Mouse (Mus musculus) v-Abl transformed pro-B cells (cell line): ENCODE measurements around the gene Lmod2.

ENCODE experiments used
- in situ Hi-C, 2 experiments: fragments of 400-800 bp; cut with MboI; formaldehyde crosslinking; loops; one replicate each; pipeline ENCODE4 v1.15.1; 2025; ENCODE audit not compliant: unreplicated experiment in 2 of 2

The Lmod2 gene

DNA sequence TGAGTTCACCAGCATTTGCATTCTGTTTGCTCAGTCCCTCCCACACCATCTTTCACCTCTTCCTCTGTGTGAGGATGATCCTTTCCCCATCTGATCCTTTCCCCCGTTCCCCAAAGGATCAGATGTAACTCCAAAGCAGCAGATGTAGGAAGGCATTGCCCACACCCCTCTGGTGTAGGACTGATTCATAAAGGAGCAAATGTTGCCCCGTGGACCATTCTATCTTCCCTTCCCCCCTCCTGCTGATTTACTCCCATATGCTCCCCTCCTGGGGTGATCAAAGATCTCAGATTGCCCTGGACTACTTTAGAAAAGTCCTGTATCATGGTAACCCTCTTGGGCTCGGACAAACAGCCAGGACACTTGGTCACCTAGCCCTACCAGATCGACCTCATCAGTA, 3.2 kb downstream of the Lmod2 start:
- in situ Hi-C loops: no loop called here

DNA sequence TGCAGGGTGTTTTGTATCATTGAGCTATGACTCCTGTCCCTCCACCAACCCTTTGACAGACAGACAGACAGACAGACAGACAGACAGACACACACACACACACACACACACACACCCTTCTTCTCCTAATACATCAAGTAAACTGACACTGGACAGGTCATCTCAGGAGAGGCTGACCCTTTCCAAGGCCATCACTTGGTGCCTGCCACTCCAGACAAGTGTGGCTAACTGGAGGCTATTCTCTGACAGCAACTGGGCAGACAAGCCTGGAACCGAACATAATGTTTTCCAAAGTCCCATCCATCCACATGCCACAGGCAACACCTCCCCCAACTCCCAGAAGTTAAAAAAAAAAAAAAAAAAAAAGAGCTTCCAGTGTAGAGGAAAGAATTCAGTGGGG, 4.1 kb downstream of the Lmod2 start:
- in situ Hi-C loops: no loop called here

DNA sequence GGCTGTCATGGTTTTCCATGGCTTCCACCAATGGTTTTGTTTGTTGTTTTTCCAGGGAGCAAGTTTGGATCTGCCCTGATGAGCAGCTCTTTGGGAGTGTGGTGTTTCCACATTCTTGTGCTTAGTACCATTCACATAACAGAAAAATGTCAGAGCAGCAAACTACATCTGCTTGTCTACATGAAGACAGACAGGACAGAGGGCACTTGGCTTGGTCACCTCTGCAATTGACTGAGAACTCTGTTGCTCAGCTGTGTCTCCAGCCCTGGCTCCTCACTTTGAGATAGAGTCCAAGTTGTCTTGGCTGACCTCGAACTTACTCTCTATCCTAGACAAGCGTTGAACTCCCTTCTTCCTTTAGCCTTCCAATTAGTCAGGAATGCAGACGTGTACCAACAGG, 4.8 kb downstream of the Lmod2 start:
- in situ Hi-C loops: no loop called here

DNA sequence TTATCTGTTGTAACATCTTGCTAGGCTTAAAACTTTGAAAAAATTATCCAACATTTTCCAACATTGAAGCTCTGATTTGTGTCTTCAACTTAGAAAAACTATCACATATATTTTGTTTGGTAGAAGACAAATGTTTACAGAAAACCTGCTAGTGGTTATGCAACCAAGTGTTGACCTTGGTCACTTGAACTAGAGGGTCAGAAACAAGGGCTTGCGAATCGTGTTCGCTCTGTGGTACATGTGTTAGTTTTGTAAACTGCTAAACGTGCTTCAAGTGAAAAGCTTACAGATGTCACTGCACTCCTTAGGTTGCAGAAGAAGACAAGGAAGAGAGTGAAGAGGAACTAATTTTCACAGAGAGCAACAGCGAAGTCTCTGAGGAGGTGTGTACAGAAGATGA, 5.4 kb downstream of the Lmod2 start:
- in situ Hi-C loops: no loop called here

DNA sequence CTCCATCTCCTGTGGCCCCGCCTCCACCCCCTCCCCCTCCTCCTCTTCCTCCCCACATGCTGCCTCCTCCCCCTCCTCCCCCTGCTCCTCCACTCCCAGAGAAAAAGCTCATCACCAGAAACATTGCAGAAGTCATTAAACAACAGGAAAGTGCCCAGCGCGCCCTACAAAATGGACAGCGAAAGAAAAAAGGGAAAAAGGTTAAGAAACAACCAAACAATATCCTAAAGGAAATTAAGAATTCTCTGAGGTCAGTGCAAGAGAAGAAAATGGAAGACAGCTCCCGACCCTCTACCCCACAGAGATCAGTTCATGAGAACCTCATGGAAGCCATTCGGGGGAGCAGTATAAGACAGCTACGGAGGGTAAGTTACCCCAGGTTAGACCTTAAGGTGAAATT, 6.7 kb downstream of the Lmod2 start:
- in situ Hi-C loops: no loop called here

DNA sequence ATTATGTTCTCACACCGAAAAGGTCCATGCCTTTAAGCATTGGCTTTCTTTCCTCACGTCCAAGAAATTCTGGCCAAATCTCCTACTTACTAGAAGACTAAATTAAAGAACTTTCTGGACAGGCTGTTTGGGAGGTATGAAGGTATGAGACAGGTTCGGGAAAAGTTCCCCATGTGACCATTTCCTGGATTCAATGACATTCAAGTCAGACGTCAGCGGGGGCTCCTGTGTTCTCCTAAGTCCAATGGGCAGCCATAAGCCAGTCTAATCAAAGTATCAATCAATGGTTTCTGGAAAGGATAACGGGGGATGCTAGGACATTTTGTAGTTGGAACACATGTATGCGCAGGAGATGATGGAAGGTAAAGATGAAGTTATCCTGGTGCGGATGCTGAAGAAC, 8.1 kb downstream of the Lmod2 start:
- in situ Hi-C loops: no loop called here

DNA sequence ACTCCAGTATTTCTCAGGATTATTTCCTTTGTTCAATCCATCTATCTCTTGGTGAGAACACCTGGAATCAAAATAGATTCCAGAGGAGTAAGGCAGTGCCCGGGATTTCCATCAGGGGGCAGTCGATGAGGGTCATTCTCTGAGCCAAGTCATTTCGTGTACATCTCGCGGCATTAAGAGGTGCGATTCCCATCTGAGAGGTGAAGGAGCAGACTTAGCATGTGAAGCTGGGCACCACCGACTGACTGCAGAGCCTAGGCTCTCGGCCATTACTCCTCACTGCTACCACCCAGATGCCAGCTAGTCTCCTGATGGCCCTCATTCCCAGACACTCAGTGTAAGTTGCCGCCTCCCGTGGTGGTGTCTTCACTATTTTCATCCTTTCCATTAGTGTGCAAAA, 8.9 kb downstream of the Lmod2 start:
- in situ Hi-C loops: no loop called here

DNA sequence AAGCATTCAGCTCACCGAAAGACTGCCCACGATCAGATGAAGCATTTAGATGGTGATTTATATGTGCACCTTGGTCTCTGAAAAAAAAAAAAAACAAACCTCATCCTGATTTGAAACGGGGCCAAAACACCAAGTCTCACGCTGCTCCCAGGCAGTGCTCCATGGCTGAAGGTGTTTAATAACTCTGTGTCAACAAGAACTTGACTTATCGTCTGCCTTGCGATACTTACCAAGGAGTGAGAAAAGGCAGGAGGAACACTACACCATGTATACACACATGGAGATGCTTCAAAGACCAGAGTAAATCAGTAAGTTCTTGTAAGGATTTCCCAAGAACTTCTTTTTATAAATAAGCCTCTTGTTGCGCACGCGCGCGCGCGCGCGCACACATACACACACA, 10.0 kb downstream of the Lmod2 start:
- in situ Hi-C loops: no loop called here

DNA sequence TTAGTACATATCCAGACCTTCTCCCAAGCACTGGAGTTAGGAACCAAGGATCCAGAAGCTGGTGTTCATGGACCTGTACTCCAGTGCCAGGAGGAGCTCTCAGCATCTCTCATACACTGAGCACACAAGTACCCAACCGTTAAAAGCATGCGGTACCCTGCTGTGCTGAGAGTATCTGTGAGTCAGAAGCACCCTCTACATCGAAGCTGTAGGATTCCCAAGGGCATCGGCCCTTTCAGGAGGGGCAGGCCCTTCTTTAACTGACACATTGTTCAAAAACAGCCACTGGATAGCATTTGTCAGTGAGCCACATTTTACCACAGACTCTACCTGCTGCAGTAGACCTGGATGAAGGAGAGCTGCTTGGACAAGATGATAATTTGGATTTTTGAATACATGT, 10.6 kb downstream of the Lmod2 start:
- in situ Hi-C loops: no loop called here

DNA sequence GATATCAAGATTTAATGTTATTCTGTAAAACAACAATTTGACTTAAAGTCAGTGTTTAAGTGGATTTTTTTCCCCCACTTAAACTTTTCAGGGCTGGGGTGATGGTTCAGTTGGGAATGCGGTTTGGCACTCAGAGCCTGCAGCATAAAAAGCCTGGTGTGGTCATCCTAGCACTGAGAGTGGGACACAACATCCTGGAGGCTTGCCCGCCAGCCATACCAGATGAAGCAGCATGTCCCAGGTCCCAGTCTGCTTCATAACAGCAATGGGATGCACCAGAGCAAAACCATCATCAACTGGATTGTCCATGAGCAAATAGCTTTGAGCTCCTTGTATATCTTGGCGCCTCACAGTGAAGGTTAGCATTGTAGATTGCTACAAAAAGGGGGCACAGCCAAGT, 11.1 kb downstream of the Lmod2 start:
- in situ Hi-C loops: no loop called here

DNA sequence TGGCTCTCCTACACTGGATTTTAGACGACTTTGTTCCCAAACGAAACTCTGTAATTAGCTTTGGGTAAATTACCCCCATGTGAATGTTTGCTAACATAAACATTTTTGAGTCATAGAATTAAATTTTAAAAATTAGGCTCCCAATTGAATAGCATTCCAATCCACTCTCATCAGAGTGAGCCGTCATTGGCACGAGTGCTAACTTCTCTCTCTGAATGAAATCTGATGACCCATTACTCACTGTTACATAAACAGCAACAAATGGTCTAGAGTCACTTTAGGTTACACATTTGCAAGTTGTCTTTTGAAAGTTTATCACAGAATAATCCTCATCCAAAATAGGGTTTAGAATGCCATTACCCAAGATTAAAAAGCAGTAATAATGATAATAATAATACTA, 12.0 kb downstream of the Lmod2 start:
- in situ Hi-C loops: no loop called here

DNA sequence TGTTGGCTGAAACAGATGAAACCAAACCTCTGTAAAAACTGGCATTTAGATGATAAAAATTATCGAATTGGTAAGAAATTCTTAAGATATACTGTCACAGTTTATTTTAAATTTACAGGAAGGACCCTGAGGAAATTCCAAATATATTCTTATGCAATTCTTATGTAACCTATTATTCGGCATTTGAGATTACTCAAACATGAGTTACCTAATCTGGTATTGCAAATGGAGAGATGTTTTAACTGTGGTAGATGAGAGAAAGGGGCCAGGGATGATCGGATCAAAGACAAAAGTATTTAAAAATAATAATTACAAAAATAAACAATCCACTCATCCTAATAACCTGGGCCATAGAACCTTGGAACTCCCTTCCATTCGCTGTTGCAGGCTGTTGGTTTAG, 12.8 kb downstream of the Lmod2 start:
- in situ Hi-C loops: no loop called here

DNA sequence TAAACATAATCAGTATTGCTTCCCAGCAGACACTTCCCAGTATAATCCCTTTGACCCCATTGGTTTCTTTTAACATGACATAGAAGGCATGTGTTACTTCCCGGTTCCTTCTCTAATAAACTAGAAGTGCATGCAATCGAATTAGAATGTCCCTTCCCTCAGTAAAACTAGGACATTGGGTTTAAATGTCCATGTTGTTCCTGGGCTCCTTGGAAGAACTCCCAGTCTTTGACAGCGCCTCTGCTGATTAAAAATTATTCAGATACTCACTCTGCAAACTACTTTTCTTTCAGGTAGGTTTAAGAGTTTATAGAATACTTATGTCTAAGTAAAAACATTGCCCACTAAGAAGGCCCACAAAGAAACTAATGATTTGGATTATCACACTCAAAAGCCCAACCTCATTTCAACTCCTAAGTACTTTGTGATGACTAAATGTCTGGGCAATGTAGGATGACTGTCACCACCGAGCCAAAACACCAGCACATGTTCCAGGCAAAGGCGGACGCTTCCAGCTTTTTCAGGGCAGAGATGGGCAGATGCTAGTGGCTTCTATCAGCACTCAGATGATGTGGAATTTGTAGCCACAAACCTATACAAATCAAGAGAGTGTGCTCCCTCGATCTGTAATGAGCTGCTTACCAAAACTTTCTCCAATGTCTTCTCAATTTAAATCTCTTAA, 14.7 kb downstream of the Lmod2 start:
- in situ Hi-C loops: no loop called here

DNA sequence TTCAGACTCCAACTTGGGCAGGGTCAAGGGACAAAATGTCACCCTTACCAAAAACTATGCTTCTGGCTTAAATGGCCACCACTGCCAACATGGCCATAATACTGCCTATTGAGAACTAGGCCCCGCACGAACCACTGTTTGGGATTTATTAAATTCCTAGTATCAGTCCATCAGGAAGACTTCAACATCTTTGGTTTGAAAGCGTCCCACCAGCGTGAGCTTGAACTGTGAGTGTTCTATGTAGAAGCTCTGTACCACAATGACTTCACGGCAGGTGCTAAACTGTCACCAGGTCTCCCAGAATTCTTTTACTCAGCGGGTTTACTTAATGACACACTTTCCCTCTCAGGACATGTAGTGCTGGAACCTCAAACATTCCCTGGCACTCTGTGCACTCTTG, 15.8 kb downstream of the Lmod2 start:
- in situ Hi-C loops: no loop called here

DNA sequence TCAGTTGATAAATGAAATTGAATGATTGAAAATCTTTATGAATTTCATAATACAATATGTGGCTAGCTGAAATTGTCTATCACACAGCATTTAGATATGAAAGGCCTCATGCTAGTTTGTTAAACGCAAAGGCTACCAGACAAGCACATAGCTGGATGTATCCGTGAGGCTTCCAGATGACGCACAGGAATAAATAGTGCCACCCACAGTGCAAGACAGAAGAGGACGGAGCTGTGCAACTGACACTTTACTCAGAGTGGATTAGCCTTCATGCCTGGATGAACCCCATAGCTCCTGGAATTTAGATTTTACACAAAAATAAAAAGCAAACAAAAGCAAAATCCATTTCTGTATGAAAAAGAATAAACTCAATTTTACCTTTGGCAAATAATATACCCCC, 16.4 kb downstream of the Lmod2 start:
- in situ Hi-C loops: no loop called here

DNA sequence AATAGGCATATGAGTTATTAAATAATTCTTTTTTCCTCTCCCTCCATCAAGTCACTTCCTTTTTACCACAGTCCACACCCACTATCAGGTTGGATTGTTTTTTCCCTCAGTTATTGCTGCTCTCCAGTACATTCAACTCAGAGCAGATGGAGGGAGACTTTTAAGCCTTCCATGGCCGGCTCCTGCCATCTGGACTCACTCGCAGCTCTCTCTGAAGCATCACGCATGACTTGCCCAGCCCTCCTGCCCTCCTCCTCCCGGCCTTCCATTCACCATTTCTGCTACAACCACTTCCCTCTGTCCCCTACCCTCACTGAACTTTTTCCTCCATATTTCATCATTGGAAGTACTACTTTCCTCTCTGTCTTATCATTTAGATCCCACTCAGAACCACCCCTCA, 19.2 kb downstream of the Lmod2 start:
- in situ Hi-C loops: no loop called here

DNA sequence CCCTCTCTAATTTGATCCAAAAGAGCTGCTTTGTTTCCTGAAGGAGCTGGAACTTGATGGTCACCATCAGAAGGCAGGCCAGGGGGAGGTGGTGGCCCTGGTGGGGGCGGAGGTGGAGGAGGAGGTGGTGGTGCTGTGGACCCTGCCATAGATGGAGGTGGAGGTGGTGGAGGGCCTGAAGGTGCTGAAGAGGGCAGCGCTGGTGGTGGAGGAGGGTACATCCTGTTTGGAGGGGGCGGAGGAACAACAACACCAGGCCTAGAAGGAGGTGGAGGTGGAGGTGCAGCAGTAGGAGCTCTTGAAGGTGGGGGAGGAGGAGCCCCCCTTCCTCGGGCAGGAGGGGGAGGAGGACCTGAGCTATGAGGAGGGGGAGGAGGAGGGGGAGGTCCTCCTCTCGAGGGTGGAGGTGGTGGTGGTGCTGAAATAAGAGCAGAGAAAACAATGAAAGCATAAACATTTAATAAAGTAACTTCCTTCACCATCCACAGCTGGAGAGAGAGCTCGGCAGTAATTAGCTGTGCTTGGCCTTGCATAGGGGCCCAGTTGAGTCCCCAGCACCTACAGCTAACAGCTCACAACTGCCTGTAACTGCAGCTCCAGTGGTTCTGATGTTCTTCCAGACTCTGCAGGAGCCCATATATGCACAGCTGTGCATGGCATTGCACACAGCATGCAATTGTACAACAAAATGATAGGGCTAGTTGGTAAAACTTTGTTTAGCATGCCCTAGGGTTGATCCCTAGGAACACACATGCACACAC, 21.9 kb downstream of the Lmod2 start:
- in situ Hi-C loops: no loop called here

DNA sequence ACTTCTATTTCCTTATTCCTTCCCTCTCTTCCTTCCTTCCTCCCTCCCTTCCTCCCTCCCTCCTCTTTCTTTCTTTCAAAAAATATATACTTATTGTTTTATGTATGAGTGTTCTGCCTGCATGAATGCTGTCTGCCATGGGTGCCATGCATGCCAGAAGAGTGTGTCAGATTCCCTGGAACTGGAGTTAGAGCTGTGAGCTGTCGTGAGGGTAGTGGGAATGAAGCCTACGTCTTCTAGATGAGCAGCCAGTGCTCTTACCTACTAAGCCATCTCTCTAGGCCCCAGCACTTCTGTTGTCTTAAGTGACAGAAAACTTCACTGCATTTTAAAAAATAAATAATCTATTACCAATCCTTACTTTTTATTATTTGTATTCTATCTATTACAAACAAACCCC, 23.4 kb downstream of the Lmod2 start:
- in situ Hi-C loops: no loop called here

DNA sequence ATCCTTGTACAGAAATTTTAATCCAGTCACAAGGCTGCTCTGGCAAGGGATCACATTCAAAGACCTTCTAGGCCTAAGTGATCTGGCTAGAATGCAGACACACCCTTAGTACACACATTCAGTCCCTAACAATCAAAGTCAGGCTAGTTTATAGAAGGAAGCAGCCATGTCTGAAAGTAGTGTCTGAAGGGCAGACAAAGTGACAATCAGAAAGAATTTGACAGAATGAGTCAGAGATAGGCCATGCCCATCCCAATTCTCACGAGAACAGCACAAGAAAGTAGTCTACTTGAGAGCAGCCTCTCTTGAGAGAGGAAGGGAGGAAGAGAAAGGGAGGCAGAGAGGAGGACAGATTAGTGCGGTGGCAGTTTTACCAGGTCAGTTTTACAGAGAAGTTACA, 24.5 kb downstream of the Lmod2 start:
- in situ Hi-C loops: no loop called here

DNA sequence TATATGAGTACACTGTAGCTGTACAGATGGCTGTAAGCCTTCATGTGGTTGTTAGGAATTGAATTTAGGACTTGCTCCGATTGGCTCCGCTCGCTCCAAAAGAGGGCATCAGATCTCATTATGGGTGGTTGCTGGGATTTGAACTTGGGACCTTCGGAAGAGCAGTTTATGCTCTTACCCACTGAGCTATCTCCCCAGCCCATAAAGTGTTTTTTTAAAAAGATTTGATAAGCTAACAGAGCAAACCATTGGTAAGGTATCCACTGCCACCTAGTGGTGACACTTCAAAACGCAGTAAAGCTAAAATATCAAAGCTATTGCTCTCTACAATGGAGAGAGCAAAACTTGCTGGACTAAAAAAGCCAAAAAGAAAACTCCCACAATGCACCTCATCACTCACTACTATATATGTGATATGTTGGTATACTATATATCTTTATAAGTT, 30.0 kb downstream of the Lmod2 start:
- in situ Hi-C loops: loop anchor here (5.0 to 25.0 kb wide), 2 partner anchors 100 to 1135 kb away; partner anchors contain the start of genes Asb15 (in 2 of the 2) and Ndufa5 (in 2 of the 2)

DNA sequence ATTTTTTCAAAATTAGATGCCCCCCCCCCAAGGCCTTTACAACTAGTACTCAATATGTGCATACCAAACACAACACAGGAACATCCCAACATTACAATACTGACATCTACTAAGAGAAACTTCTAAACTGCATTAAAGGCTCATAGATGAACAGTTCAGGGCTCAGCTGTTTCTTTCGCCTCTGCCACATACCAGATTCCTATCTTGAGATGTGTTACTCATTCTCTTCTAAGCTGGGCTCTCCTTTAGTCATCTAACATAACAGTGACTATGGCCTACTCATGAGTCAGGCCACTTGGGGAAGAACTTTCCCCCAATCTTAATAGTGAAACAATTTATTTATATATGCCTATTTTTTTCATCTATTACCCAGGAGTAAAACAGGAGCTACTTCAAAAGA, 30.9 kb downstream of the Lmod2 start:
- in situ Hi-C loops: loop anchor here (5.0 to 25.0 kb wide), 2 partner anchors 101 to 1134 kb away; partner anchors contain the start of genes Asb15 (in 2 of the 2) and Ndufa5 (in 2 of the 2)

DNA sequence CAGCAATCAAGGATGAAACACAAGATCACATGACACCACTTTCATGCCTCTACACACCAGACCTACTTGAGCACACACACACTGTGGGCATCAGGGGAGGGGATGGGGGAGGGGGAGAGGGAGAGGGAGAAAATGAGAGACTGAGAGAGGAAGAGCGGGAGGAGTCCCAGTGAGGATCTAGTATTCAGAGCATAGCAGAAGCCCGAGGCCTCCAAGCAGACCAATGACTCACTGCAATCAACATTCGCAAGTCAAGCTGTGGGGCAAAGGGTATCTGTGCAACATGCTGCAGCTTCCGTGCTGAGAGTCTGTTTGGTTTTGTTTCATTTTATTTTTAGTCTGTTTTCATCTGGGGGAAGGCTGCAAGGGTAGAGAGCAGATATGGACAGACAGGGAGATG, 34.5 kb downstream of the Lmod2 start:
- in situ Hi-C loops: loop anchor here in 1 of 2 experiments (25.0 kb wide), 1 partner anchor 1130 kb away; no protein-coding TSS in a partner anchor
